Mouse (Mus musculus): ENCODE measurements around the gene Ctu2.

Gene Ctu2

DNA sequence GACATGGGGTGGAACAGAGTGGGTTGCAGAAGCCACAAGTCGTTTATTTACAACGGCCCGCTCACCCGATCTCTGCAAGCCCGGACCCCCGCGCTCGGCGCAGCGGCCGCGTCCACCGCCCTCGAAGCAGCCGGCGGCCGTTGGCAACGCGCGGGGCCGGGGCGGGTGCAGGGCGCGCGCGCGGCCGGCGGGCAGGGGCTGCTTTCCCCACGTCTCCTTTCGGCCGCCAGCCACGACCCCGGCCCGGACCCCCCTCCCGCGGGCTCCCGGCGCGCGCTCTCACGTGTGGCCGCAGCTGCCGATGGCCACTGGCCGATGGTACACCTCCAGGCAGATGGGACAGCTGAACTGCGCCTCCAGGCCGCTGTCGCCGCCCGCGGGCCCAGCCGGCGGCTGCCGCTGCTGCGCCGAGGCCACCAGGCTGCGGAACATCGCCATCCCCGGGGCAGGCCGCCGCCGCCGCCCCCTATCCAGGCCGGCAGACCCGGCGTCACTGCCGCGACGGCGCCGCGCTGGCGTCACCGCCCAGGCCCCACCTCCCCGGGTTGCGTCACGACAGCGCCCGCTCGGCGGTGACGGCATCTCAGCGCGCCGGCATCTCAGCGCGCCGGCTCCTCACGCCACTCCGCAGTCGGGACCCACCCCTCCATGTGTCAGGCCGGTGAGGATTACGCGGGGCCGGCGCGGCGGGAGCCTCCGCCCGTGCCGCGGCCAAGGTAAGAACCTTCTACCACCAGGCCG, at the start of gene Ctu2, which contains the start of gene Rnf166:
Ctu2 (plus strand) TSS at position 564 of the 741 bp plus-strand sequence.
Rnf166 (minus strand) TSS at position 485 of the 741 bp plus-strand sequence.
- DNase-seq (ENCODE audit: extremely low read depth, insufficient read length, low spot score): peak; percentile 83

DNA sequence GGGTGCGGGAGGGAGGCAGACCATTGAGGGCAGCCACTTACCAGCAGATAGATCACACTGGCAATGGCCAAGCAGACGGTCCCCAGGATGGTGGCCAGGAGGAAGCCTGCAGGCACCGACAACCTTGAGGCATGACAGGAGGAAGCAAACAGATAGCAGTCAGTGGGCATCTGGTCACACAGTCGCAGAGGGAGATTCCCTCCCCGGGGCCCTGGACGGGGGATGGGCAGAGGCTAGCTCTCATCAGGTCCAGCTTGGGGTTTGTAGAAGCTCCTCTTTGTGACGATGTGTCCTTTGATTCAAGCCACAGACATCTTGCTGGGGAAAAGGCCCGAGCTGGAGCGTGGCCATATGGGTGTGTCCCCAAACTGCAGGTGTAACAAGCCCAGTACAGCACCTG, 49.8 kb upstream of the Ctu2 start:
- DNase-seq (ENCODE audit: extremely low read depth, insufficient read length, low spot score): no peak

DNA sequence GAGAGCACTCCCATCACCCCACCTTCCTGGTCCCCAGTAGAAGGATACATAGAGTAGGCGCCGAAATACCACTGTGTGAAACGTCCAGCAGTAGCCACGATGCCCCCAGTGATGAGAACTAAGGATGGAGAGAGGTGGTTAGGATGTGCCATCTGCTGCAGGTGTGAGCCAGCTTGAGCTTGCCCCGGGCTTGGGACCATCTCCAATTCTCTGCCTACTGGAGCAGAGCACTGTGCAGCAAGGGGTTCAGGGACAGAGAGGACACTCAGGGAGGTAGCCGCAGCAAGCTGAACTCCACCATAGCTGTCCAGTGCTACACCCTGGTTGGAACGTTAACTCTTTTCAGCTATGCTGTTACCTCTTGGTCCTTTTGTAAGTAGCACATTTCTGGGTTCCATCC, 48.3 kb upstream of the Ctu2 start:
- no peak for DNase-seq (ENCODE audit: extremely low read depth, insufficient read length, low spot score)

DNA sequence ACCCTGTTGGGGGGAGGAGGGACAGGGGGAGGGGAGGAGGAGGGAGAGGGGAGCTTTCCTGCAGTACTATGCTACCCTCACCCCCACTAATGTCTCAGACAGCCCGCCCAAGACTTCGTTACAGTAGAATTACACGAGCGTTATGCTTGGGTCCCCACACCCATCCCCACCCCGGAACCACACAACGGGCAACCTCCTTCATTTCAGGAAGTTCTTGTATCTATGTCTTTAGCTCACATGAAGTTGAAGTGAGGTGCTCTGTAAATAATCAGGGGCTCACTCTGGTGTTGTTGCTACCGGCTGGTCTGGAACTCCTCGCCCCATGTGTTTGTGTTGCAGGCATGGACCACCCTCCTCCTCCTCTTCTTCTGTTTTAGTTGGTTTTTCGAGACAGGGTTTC, 47.8 kb upstream of the Ctu2 start:
- DNase-seq (ENCODE audit: extremely low read depth, insufficient read length, low spot score): no peak

DNA sequence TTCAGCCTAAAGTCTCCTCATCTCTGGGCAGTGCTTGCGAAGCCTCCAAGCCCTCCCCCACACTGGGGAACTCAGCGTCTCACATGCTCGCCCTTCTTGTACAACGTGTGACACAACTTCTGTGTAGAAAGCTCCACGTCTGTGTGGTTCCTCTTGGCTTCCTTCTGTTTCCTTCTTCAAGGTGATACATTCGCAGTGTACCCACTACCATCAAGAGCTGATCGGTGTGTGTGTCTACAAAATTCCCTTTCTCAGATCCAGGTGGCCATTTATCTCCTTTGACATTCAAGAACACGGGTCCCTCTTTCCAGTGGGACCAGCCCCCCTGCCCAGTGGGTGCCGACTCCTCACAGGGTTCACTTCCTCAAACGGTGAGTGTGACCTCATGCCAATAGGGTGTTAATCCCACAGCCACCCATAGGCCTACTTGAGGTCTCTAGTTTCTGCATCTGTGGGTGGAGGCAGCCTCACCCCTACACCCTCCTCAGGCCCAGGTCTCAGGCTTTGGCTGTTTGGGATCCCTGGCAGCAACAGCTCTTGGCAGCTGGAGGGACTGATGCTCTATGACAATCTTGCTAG, 45.8 kb upstream of the Ctu2 start:
- no peak for DNase-seq (ENCODE audit: extremely low read depth, insufficient read length, low spot score)

DNA sequence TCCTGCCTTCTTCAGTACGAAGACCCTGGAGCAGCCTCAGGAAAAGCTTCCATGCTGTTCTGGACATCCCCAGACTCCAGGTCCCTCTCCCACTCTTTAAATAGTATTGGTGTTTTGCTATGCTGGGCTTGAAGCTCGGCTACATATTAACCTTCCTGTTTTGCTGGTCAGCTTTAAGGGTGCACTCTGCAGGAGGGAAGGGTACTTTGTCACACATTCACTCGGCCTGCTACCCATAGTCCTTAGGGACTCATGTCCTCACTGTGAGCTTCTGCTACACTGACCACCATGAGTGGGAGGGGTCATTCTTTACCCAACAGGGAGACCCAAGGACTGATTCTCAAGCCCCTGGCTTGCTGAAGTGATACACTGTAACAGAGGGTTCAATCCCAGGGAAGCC, 45.3 kb upstream of the Ctu2 start:
- DNase-seq (ENCODE audit: extremely low read depth, insufficient read length, low spot score): no peak

DNA sequence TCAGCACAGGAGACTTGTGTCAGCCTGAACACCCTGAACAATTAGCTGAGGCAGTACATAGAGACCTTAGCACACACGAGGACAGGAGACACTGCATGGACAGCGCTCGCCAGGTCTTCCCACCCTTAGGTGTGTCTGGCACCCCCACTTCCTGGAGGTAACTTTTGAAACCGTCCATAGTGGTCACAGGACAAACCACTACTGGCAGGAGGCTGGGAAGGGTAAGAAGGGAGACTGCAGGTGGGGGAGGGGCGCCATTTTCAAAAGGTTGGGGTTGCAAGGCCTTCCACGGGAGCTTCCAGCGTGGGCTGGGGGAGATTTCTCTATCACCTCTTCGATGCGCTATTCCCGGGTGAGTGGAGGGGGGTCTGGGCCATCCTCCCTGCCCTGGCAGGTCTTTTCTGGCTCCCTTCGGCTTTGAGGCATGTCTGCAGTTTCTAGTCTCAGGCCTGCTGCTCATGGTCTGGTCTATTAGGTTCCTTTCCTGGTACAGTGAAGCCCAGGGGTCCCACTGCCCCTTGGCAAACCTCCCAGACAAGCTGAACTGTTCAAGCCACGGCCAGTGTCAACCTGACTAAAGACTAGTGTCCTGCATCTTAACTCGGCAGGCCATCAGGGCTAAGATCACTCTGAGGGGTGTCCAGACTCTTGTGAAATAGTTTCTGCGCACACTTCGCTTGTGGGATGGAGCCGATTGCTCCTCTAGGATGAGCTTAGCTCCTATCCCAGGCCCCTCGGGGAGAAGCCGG, 44.1 kb upstream of the Ctu2 start:
- DNase-seq (ENCODE audit: extremely low read depth, insufficient read length, low spot score): no peak

DNA sequence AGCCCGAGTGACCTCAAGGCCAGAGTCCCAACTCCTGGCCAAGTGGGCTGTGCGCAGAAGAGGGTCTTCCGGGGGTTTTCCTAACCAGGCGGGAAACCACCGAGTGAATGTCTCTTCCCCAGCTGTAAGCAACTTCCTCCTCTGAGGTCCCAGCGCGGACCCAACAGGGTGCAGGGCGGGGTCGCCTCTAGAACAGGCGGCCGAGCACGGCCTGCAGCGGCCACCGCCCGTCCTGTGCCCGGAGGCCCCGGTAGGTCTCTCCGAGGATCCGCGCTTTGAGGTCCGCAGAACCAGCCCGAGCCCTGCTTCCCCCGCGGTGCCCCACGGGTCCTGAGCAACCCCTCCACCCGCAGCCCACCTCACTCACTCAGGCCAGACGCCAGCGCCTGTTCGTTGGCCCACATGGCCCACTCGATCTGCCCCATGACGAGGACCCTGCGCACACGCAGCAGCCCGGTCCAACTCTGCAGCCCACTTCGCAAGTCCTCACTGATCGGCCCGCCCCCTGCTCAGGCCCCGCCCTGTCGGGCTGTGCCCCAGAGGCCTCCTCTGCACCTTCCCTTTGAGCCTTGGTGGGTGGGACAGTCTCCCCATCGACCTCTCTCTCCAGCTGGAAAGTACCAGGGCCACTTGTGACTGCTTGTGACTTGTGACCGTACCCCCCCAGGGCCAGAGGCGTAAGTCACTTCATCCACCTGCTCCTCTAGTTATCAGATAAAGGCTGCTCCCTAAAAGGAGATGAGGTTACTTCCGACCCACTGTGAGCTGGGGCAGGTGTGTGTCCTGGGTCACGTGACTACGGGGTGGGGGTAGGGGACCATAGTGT, 43.3 kb upstream of the Ctu2 start, which contains the start of gene Cyba:
Cyba (minus strand) TSS at position 488 of the 826 bp plus-strand sequence.
- peak; percentile 29 for DNase-seq (ENCODE audit: extremely low read depth, insufficient read length, low spot score)

DNA sequence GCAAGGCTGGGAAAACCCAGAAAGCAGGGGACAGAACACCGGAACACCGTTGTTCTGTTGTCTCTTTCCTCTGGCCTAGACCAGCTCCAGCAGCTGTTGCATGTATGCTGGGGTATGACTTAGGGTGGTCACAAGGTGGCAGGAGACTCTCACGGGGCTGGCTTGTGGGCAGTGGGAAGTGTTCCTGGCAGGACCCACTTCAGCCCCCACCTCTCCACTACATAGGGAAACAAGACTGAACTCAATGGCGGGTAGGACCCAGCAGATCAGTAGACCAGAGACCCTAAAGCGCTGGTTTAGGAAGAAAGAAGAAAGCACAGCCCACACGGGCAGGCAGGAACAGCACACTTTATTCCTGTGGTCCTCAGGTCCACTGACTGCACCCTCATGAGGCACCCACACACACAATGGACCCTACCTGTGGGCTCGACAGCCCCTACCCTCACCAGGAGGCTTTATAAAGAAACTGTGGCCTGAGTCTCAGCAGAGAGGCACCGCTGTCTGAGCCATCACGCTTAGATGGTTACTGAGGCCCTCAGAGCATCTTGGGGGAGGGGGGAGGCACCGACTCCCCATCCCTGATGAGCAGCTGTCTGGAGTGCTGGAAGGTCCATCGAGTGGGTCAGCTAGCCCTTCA, 42.6 kb upstream of the Ctu2 start:
- no peak for DNase-seq (ENCODE audit: extremely low read depth, insufficient read length, low spot score)

DNA sequence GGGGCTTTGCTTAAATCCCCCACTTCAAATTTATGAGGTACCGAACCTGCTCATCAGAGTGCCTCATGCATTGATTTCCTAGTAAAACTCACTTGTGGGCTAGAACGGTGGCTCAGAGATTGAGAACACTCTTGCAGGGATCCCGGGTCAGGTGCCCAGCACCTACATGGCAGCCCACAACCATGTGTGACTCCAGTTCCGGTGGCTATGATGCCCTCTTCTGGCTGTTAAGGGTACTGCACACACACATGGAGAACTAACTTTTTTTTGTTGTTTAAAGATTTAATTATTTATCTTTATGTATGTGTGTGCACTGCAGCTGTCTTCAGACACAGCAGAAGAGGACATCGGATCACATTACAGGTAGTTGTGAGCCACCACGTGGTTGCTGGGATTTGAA, 40.6 kb upstream of the Ctu2 start:
- no peak for DNase-seq (ENCODE audit: extremely low read depth, insufficient read length, low spot score)

DNA sequence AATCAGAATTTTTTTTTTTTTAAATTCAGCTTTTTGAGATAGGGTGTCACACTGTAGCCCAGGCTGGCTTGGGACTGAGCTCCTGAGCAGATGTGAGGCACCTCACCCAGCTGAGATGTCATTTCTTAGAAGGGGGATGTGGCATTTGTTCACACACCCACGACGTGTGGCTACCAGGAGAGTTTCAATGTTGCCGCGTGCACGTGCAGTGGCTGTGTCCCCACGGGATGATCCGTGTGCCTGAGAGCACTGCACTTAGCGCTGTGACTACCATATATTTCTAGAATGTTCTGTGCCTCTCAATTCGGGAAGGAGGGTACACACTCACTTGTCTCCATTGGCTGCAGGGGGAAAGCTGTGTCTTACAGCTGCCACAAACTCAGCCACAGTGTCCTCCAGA, 39.8 kb upstream of the Ctu2 start:
- no peak for DNase-seq (ENCODE audit: extremely low read depth, insufficient read length, low spot score)

DNA sequence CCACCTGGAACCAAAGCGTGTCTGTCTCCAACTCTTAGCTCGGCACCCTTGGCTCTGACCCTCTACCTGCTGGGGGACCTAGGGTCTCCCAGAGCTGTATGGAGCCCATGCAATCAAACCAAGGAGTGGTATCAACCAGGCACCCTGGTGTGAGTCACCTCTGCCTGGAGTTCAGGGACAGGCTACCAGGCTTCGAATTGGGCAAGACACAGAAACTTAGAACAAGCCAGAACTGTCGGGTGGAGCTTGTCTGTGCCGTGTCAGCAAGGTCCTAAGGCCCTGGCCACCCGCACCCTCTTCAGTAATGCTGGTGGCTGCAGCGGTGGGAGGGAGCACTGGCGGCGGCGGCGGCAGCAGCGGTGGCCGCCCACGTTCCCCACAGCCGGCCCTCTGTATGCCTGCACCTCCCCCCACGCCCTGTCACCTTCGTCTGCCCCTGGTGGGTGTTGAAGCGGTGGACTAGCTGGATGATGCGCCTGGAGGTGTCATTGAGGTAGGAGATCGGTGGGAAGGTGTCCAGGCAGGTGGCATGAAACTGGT, 39.3 kb upstream of the Ctu2 start:
- no peak for DNase-seq (ENCODE audit: extremely low read depth, insufficient read length, low spot score)

DNA sequence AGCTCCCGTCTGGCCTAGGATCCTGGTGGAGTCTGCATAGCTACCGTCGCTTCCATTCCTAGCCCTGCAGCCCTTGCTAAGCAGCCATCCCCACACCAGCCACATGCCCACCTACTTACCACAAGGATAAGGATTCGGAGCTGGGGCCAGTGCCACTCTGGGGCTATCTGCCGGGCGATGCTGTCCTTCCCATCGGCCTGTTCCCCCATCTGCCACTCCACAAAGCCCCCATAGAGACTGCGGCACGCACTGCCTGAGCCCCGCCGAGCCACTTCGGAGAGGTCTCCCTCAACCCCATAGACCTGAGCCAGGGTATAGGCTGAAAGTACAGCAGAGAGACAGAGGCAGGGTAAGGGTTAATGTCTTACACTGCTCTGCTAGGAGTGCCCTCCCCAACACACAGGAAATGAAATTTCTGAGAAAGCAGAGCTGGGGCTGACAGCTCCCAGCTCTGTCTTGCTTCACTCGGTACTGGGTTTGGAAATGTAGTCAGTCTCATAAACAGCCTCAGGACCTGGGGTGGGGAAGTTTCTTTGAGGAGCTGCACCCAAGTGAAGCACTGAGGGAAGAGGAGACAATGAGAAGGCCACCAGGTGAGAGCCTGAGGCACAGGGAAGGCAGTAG, 38.1 kb upstream of the Ctu2 start:
- DNase-seq (ENCODE audit: extremely low read depth, insufficient read length, low spot score): no peak

DNA sequence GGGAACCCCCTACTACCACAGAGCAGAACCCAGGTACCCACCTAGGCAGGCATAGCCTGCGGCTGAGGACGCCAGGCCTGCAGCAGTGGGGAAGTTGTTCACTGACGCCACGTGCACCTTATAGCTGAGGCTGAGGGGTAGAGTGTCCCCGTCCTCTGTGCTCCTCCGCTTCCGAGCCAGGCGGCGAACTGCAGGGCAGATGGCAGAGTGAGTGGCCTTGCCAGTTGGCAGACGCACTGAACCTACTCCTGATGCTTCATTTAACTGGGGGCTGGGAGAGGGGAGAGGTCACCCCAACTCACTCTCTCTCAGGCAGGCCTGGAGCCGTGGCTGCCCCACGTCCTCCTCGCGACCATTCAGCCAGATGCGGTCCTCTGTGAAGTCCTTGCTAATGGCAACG, 36.6 kb upstream of the Ctu2 start:
- no peak for DNase-seq (ENCODE audit: extremely low read depth, insufficient read length, low spot score)

DNA sequence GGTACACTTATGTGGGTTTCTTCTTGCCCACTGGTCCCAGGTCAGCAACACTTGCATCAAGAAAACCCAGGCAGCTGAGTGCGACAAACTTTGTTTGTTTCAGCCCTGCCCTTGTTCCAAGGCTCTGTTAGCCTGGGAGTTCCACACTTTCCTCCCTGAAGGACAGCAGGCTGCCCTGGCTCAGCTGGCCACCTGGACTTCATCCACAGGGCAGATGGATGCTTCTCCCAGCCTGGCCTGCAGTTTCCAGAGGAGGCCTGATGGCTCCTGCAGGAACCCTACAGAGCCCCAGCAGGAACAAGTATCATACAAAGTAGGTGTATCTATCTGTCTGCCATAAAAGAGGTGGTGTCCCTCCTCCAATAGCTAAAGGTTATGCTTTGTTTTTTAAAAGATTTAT, 34.6 kb upstream of the Ctu2 start:
- no peak for DNase-seq (ENCODE audit: extremely low read depth, insufficient read length, low spot score)

DNA sequence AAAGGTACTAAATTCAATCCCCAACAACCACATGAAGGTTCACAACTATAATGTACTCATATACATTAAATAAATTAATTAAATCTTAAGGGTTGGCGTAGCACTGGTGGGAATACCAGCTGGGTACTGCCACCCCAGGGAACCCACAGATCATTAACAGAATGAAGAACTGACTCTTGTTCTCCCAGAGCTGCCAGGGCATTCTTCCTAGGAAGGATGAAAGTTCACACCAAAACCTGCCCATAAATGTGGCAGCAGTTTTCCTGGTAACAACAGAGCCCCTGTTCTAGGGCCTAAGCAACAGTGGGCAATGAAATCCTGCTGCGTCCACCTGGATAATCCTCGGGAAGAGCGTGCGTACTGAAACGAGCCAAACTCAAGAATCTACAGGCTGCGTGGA, 33.6 kb upstream of the Ctu2 start:
- no peak for DNase-seq (ENCODE audit: extremely low read depth, insufficient read length, low spot score)

DNA sequence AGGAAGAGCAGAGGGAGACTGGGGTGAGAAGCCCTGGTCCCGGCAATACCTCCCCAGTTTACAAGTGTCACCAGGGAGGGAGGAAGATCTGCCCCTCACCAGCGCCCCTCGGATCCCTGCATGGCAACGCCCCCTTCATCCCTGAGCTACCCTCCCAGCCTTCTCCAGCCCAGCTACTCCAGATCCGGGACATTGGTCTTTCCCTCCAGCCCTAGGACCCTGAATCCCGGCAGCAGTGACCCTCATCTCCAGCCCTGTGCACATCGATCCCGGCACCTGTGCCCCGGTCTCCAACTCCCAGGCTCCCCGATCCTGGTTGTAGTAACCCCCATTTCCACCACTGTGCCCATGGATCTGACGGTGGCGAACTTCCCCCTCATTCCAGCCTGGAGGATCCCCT, 33.2 kb upstream of the Ctu2 start:
- DNase-seq (ENCODE audit: extremely low read depth, insufficient read length, low spot score): no peak

DNA sequence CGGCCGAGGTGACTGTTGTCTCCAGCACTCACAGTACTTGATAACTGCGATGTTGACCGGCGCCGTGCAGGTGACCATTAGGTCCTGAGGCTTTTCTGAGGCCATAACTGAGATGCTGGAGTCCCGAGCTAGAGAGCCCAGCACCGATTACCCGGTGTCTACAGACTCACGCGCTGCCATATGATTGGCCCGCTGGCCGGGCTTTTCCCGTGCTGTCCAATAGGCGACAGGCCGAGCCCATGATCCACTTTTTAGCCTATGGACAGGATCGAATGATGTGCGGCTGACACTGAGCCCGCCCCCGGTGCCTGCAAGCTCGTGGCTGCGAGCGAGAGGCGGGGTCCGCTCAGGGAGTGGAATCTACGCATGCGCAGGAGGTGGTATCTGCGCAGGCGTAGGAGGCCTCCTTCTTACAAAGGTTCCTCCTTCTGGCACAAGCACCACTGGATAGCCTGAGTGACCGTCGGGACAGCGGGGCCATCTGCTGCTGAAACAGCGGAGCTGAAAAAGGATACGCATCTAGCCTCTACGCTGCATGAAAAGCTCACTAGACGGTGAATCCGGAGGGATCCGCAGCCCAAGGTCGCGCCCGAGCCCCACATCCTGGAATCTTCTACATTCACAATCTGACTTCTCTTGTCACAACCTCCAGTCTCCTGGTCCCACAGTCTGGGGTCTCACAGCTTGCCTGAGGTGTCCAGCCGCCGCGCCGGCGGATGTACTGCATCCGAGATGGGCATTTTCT, 32.5 kb upstream of the Ctu2 start, which contains the start of gene Mvd:
Mvd (minus strand) TSS at position 161 of the 745 bp plus-strand sequence.
- peak; percentile 99 for DNase-seq (ENCODE audit: extremely low read depth, insufficient read length, low spot score)
